Mouse (Mus musculus) gastrocnemius, postnatal 25 days (tissue): Measurements from ENCODE around the gene Gm17349. TPM values are rescaled to one million over a fixed set of nuclear protein-coding genes. Genes with fewer than 3 reads are reported as not detected.
"Not testable (repeated sequence)": the region's sequence is repeated elsewhere in the genome, so short reads cannot be mapped to it uniquely, and the experiment has no call there.

Experiments
- DNase-seq: peaks from one replicate; pipeline ENCODE4 v3.0.0; 2022
- long read RNA-seq, 2 experiments: library from polyadenylated mRNA; stranded (forward); transcript quantifications; one replicate each; pipeline ENCODE4 v2.0.0; 2021
- total RNA-seq, 2 experiments: library from RNA; stranded (reverse); gene quantifications; 1 replicate in 1 of 2; 2 replicates in 1 of 2; pipeline ENCODE4 v1.2.3; 2021

The Gm17349 gene
- 1 to 10 TPM in 1 of 2 experiments, not detected in 1; 1.6 TPM for total RNA-seq
- long read RNA-seq, experiment 1 = 0 reads
- long read RNA-seq, experiment 2 = 0 reads

GRCm38 (mm10) chr15:99705440-99706048, at the start of gene Gm17349:
TSS of gene Gm17349 (minus strand) at chr15:99705490.
- DNase-seq = no peak

- DNase-seq = no peak
Observed at GRCm38 (mm10) chr15:99754204-99754603, 48.9 kb upstream of the Gm17349 start.

DNA sequence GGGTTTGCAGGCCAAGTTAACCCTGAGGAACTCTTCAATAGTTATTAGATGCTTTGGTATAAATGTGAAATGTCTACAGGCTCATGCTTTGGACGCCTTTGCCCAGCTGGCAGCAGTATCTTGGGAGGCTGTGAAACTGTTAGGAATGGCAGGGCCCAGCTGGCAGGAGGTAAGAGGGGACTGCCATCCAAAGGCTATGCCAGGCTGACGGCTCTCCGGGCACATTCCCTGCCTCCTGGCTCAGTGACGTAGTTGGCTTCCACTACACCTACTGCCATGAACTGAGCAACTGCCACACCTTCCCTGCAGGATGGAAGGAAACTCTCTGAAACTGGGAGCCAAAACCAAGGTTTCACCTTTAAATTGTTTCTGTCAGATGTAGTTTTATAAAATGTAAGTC, 34.9 kb upstream of the Gm17349 start:
- DNase-seq = no peak

GRCm38 (mm10) chr15:99736675-99737074, 31.4 kb upstream of the Gm17349 start:
- DNase-seq = no peak

DNA sequence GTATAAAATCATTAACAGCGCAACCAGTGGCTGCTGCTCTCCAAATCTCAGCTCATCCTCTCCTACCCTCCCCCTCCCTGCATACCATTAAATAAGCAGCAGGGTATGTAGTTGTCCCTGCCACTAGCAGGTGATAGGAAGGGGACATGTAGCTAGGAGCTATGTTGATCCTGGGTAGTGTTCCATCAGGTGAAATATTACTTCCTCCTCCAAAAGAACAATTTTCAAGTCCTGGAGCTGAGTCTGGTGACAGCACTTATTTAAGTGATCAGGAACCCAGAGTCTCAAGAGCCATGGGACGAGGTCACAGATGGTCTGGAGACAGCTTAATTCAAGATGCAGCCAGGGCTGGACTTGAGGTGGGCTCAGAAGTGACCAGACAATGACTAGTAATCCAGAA, 30.3 kb upstream of the Gm17349 start:
- DNase-seq = peak; percentile 100

GRCm38 (mm10) chr15:99733186-99733585, 27.9 kb upstream of the Gm17349 start:
- DNase-seq = no peak

DNA sequence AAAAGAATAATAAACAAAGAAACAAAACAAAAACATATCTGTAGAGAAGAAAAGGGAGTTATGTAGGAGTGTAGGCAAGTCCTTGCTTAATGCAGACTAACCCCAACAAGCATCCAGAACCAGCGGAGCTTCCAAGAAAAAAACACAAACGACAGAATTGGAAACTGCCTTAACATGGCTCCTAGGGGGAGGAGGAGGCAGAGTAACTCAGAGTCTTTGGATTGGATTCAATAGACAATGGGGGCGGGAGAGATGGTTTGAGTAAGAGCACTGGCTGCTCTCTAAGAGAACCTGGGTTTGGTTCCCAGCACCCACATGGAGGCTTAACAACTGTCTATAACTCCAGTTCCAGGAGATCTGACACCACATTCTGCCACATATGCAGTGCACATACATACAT, 26.4 kb upstream of the Gm17349 start:
- DNase-seq = no peak

DNA sequence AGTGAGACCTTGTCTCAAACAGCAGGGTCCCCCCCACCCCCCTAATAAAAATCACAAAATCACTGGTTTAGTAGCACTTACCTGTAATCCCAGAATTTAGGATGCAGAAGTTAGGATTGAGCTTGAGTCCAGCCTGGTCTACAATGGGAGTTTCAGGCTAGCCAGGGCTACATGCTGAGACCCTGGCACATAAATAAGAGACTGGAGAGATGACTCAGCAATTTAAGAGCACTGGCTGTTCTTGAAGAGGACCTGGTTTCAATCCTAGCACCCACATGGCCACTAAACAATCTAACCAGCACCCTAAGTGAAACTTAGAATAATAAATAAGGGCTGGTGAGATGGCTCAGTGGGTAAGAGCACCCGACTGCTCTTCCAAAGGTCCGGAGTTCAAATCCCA, 25.9 kb upstream of the Gm17349 start:
- no peak for DNase-seq

- DNase-seq = no peak
Observed at GRCm38 (mm10) chr15:99729056-99729783, 23.9 kb upstream of the Gm17349 start.

- no peak for DNase-seq
Observed at GRCm38 (mm10) chr15:99728211-99728610, 22.9 kb upstream of the Gm17349 start.

GRCm38 (mm10) chr15:99727525-99727924, 22.2 kb upstream of the Gm17349 start:
- no peak for DNase-seq

- DNase-seq = not testable (repeated sequence)
Observed at GRCm38 (mm10) chr15:99727039-99727438, 21.7 kb upstream of the Gm17349 start.

DNA sequence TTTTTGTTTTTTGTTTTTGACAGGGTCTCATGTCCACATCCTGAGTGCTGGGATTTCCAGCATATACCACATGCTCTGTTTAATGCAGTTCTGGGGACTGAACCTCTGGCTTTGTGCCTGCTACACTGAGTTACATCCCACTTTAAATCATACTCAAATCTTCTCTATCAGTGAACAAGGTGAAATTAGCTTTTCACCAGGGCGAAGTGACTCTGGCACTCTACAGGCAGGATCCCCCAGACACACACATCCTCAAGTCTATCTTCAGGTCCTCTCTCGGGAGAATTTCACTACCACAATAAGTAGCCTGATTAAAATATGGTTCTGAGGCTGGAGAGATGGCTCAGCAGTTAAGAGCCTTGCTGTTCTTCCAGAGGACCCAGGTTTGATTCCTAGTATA, 21.3 kb upstream of the Gm17349 start:
- DNase-seq = no peak

DNA sequence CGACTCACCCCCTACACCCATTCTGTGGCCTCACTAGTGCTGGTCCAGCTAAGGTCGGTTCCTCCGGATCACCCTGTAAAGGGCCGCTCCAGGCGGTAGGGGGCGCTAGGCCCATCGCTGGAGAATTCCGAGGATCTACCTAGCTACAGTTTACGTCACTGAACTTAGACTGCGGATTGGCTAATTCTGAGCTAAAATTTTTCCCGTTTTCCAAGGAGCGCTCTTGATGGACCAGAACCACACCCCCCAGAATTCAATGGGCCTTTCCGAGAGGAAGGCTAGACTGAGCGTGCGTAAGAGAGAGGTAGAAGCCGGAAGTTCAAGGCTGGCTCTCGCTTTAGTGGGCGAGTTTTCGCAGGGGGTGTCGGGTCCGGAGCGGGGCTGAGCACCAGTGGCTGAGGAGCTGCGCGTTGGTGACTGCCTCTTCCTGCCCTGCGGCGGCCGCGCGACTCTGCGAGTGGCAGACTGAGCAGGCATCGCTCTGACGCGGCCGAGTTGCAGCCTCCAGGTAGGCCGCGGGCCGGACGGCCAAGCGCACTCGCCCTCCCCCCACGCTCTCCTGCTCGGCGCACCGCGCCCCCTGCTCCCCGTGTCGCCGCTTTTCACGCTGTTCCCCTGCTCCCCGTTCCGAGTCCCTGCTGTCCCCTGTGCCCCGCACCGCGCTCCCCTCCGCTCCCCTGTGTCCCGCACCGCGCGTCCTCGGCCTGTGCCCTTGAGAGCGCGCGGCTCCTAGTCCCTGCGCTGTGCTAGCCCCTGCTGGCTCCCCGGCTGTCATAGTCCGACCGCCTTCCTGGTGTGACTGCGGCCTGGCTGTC, 20.3 kb upstream of the Gm17349 start, which contains the start of gene Cox14:
TSS of gene Cox14 (plus strand) at position 278 of the 815 bp plus-strand sequence.
- peak; percentile 95 for DNase-seq

GRCm38 (mm10) chr15:99724292-99725021, 19.2 kb upstream of the Gm17349 start:
- DNase-seq = peak; percentile 83

GRCm38 (mm10) chr15:99723515-99724291, 18.4 kb upstream of the Gm17349 start:
- peak; percentile 85 for DNase-seq

DNA sequence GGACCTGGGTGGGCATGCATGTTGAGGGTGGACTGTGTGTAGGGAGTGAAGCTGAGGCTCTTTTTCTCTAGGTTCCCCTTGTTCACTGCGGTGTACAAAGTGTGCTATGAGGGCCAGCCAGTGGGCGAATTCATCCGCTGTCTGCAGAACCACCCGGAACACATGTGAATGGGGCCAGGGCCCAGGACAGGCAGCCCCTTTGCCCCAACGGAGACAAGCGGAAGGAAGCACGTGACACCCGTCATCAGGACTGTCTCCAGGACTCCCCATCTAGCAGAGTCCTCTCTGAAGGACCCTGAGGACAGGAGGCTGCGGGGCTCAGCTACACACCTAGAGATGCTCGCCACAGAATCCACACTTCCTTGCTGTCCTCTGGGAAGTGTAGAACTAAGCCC, 17.8 kb upstream of the Gm17349 start:
- no peak for DNase-seq

- DNase-seq = no peak
Observed at GRCm38 (mm10) chr15:99721921-99722743, 16.8 kb upstream of the Gm17349 start.

- no peak for DNase-seq
Observed at GRCm38 (mm10) chr15:99719865-99720264, 14.6 kb upstream of the Gm17349 start.

DNA sequence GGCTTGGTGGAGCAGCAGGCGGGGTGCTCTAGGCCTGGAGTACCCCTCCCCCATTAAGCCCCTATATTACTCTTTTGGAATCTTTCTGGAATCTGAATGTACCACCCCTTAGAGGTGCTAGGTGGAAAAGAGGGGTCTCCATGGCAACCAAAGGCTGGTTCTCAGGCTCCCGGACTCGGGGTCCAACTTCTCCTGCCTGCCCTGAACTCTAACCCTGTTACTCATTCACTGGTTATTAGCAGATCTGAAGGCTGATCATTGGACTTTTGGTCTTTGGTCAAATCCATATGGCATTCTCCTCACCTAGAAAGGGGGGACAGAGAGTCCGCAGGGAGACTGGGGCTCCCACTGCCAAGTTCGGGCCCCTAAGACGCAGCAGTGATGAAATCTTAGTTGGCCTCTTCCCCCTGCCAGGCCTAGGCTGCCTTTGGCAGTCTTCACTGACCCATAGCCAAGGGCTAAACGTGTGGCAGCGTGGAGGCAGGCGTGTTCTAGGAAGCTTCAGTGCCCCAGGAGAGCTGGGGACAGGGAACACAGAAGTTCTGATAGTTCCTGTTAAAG, 13.3 kb upstream of the Gm17349 start:
- peak; percentile 76 for DNase-seq
